Mouse (Mus musculus): ENCODE measurements around the gene Tm4sf5.

- TF ChIP-seq CTCF (IDR thresholded peaks at IDR 0.05; ENCODE audit: extremely low read depth, insufficient read length, insufficient replicate concordance, low read depth, low read length) (no peak), POLR2A (IDR thresholded peaks at IDR 0.05; ENCODE audit: low read depth, low read length) (no peak)
Measured at GRCm38 (mm10) chr11:70489138-70489537, 15.9 kb upstream of the Tm4sf5 start.
